Mouse (Mus musculus): Measurements from ENCODE around the gene Tac4. TPM values are rescaled to one million over a fixed set of nuclear protein-coding genes. Genes with fewer than 3 reads are reported as not detected.

The Tac4 gene
- polyA plus RNA-seq, 1 experiment from 2014 or later, result not detected

GRCm38 (mm10) chr11:95291998-95292397 is 30.7 kb downstream of the Tac4 start:
- no peak for TF ChIP-seq CTCF (IDR thresholded peaks at IDR 0.05)
- in situ Hi-C loops (cut with MboI; ENCODE audit: low pct_unique_long_range_greater_than_20kb), result no loop called here
- ChIA-PET CTCF (interaction anchor here (1.0 kb wide), 1 partner anchor 10 kb away, joined by 3 read pairs; no protein-coding TSS in a partner anchor), POLR2A (no interaction called here)
- no peaks in the 10 kb centered on the region for H3K27me3 ChIP-seq
- ATAC-seq, result no peak
- DNase-seq (ENCODE audit: low read depth, low spot score), result no peak

GRCm38 (mm10) chr11:95293017-95293624 is 31.8 kb downstream of the Tac4 start:
- no peak for TF ChIP-seq CTCF (IDR thresholded peaks at IDR 0.05)
- DNase-seq (ENCODE audit: low read depth, low spot score), result no peak
- ChIA-PET POLR2A (no interaction called here), CTCF (no interaction called here)
- ATAC-seq, result no peak
- no peaks in the 10 kb centered on the region for H3K27me3 ChIP-seq
- in situ Hi-C loops (cut with MboI; ENCODE audit: low pct_unique_long_range_greater_than_20kb), result no loop called here

- in situ Hi-C loops (cut with MboI; ENCODE audit: low pct_unique_long_range_greater_than_20kb), result no loop called here
- CTCF ChIA-PET, result no interaction called here
Observed at GRCm38 (mm10) chr11:95295736-95296135, 34.4 kb downstream of the Tac4 start.

GRCm38 (mm10) chr11:95298146-95298545 is 36.8 kb downstream of the Tac4 start:
- POLR2A ChIA-PET, result no interaction called here
- DNase-seq (ENCODE audit: low read depth, low spot score), result no peak
- TF ChIP-seq CTCF (IDR thresholded peaks at IDR 0.05), result no peak
- no peaks in the 10 kb centered on the region for H3K27me3 ChIP-seq
- ATAC-seq, result no peak
- CTCF ChIA-PET, result no interaction called here
- in situ Hi-C loops (cut with MboI; ENCODE audit: low pct_unique_long_range_greater_than_20kb), result no loop called here

More at GRCm38 (mm10) chr11:95295736-95296135, 34.4 kb downstream of the Tac4 start:
- TF ChIP-seq CTCF (IDR thresholded peaks at IDR 0.05), result no peak
- POLR2A ChIA-PET, result no interaction called here
- no peaks in the 10 kb centered on the region for H3K27me3 ChIP-seq
- DNase-seq (ENCODE audit: low read depth, low spot score) (no peak), ATAC-seq (no peak)

- ChIA-PET CTCF (interaction anchor here (1.0 to 1.3 kb wide), 2 partner anchors 17 to 27 kb away, joined by 3 read pairs; no protein-coding TSS in a partner anchor), POLR2A (no interaction called here)
- TF ChIP-seq CTCF (IDR thresholded peaks at IDR 0.05), result no peak
- DNase-seq (ENCODE audit: low read depth, low spot score), result no peak
- no peaks in the 10 kb centered on the region for H3K27me3 ChIP-seq
- no peak for ATAC-seq
- in situ Hi-C loops (cut with MboI; ENCODE audit: low pct_unique_long_range_greater_than_20kb), result no loop called here
Observed at GRCm38 (mm10) chr11:95299886-95300285, 38.6 kb downstream of the Tac4 start.

- ChIA-PET POLR2A (no interaction called here), CTCF (interaction anchor here (1.2 to 1.4 kb wide), 2 partner anchors 18 to 219 kb away, joined by 4 to 6 read pairs; no protein-coding TSS in a partner anchor)
- in situ Hi-C loops (cut with MboI; ENCODE audit: low pct_unique_long_range_greater_than_20kb), result no loop called here
- H3K27me3 ChIP-seq, result no peaks in the 10 kb centered on the region
- DNase-seq (ENCODE audit: low read depth, low spot score) (no peak), ATAC-seq (no peak)
- TF ChIP-seq CTCF (IDR thresholded peaks at IDR 0.05), result no peak
Observed at GRCm38 (mm10) chr11:95301772-95302171, 40.4 kb downstream of the Tac4 start.

GRCm38 (mm10) chr11:95305600-95305999 is 44.3 kb downstream of the Tac4 start:
- no peak for ATAC-seq
- no peaks in the 10 kb centered on the region for H3K27me3 ChIP-seq
- CTCF ChIA-PET, result no interaction called here
- no peak for DNase-seq (ENCODE audit: low read depth, low spot score)
- POLR2A ChIA-PET, result no interaction called here
- in situ Hi-C loops (cut with MboI; ENCODE audit: low pct_unique_long_range_greater_than_20kb), result no loop called here
- TF ChIP-seq CTCF (IDR thresholded peaks at IDR 0.05), result no peak

- CTCF ChIA-PET, result interaction anchor here (0.9 to 1.5 kb wide), 3 partner anchors 17 to 49 kb away, joined by 3 to 7 read pairs (median 3); no protein-coding TSS in a partner anchor
- no peak for ATAC-seq
- in situ Hi-C loops (cut with MboI; ENCODE audit: low pct_unique_long_range_greater_than_20kb), result no loop called here
- DNase-seq (ENCODE audit: low read depth, low spot score), result no peak
- TF ChIP-seq CTCF (IDR thresholded peaks at IDR 0.05), result no peak
- POLR2A ChIA-PET, result interaction anchor here (0.6 kb wide), 1 partner anchor 308 kb away, joined by 4 read pairs; no protein-coding TSS in a partner anchor
- H3K27me3 ChIP-seq, result no peaks in the 10 kb centered on the region
Observed at GRCm38 (mm10) chr11:95307526-95307925, 46.2 kb downstream of the Tac4 start.

GRCm38 (mm10) chr11:95309510-95310006 is 48.2 kb downstream of the Tac4 start:
- ATAC-seq (peak; percentile 94), DNase-seq (ENCODE audit: low read depth, low spot score) (peak; percentile 84)
- no peaks in the 10 kb centered on the region for H3K27me3 ChIP-seq
- in situ Hi-C loops (cut with MboI; ENCODE audit: low pct_unique_long_range_greater_than_20kb), result loop anchor here (5.0 kb wide), 1 partner anchor 73 kb away; the partner anchor contains the start of gene Slc35b1
- ChIA-PET POLR2A (no interaction called here), CTCF (interaction anchor here (1.4 to 2.5 kb wide), 2 partner anchors 51 to 76 kb away, joined by 4 to 5 read pairs; partner anchors contain the start of gene Slc35b1)
- TF ChIP-seq CTCF (IDR thresholded peaks at IDR 0.05), result no peak

GRCm38 (mm10) chr11:95310007-95310647 is 48.8 kb downstream of the Tac4 start, which contains the start of gene Kat7:
Kat7 (minus strand) TSS chr11:95310246.
- ChIA-PET CTCF (interaction anchor here (1.1 to 2.5 kb wide), 3 partner anchors 51 to 211 kb away, joined by 3 to 5 read pairs (median 4); partner anchors contain the start of gene Slc35b1), POLR2A (no interaction called here)
- peak; percentile 99 for DNase-seq (ENCODE audit: low read depth, low spot score)
- no peaks in the 10 kb centered on the region for H3K27me3 ChIP-seq
- no peak for TF ChIP-seq CTCF (IDR thresholded peaks at IDR 0.05)
- ATAC-seq, result peak; percentile 75
- in situ Hi-C loops (cut with MboI; ENCODE audit: low pct_unique_long_range_greater_than_20kb), result loop anchor here (5.0 kb wide), 1 partner anchor 72 kb away; the partner anchor contains the start of gene Slc35b1
